Mouse (Mus musculus) intestine, postnatal 0 days (tissue): Measurements from ENCODE around the gene Tpo. TPM values are rescaled to one million over a fixed set of nuclear protein-coding genes. Genes with fewer than 3 reads are reported as not detected.

ENCODE experiments used
- ATAC-seq: fragments of 200-750 bp; cut with Nextera tagmentation; 2 replicates; pipeline ENCODE4 v1.8.0; 2017; ENCODE audit warnings: mild to moderate bottlenecking, moderate TSS enrichment, moderate library complexity
- H3K27ac ChIP-seq: fragments of 300-500 bp; sonication (generic); 2 replicates; pipeline ENCODE4 v1.5.1; 2014; ENCODE audit warnings: mild to moderate bottlenecking, low read depth, low read length, moderate library complexity
- H3K27me3 ChIP-seq: fragments of 300-500 bp; sonication (generic); replicated peaks from 2 replicates; pipeline ENCODE4 v1.6.1; 2014; ENCODE audit warnings: low read length, mixed read lengths; ENCODE audit not compliant: control insufficient read depth, insufficient read depth
- H3K36me3 ChIP-seq: fragments of 300-500 bp; sonication (generic); 2 replicates; pipeline ENCODE4 v1.6.1; 2014; ENCODE audit warnings: mild to moderate bottlenecking, moderate library complexity; ENCODE audit not compliant: control insufficient read depth, insufficient read depth
- H3K4me1 ChIP-seq: fragments of 300-500 bp; sonication (generic); replicated peaks from 2 replicates; pipeline ENCODE4 v1.6.1; 2014; ENCODE audit warnings: antibody characterized with exemption, low read length, mixed read lengths; ENCODE audit not compliant: control insufficient read depth, insufficient read depth
- H3K4me2 ChIP-seq: fragments of 300-500 bp; sonication (generic); replicated peaks from 2 replicates; pipeline ENCODE4 v1.6.1; 2014; ENCODE audit warnings: low read depth, mild to moderate bottlenecking, moderate library complexity
- H3K4me3 ChIP-seq: fragments of 300-500 bp; sonication (generic); 2 replicates; pipeline ENCODE4 v1.5.1; 2014; ENCODE audit warnings: low read depth, low read length
- H3K9ac ChIP-seq: fragments of 300-500 bp; sonication (generic); 2 replicates; pipeline ENCODE4 v1.6.1; 2014; ENCODE audit warnings: mild to moderate bottlenecking, low read depth, low read length
- H3K9me3 ChIP-seq: fragments of 300-500 bp; sonication (generic); 2 replicates; pipeline ENCODE4 v1.6.1; 2016; ENCODE audit warnings: mixed run types; ENCODE audit not compliant: control insufficient read depth
- CTCF ChIP-seq: sonication (generic); IDR thresholded peaks from 2 replicates; pipeline ENCODE4 v1.5.1; 2016; ENCODE audit warnings: low read depth, mild to moderate bottlenecking, control low read depth, antibody characterized with exemption, moderate library complexity
- WGBS: fragments of 180-500 bp; shearing (Covaris S2); extraction: QIAGEN DNeasy Blood & Tissue Kit; methylation state at CpG from one replicate; pipeline ENCODE4 v1.1.7; 2014; 5-methylcytosine and 5-hydroxymethylcytosine counted together
- polyA plus RNA-seq: library from polyadenylated mRNA; unstranded; fragments of >200 nt; fragmentation: Nextera tagmentation; extraction: Ambion mirVana; gene quantifications from 2 replicates; pipeline ENCODE4 v1.2.1, GENCODE M21; 2015

The Tpo gene
- polyA plus RNA-seq, 1 experiment from 2014 or later: not detected

- ATAC-seq: no peak
- Histone ChIP-seq H3K36me3 (no peaks in the 10 kb centered on the region), H3K4me3 (no peak overlapping the region), H3K9me3 (no peaks in the 10 kb centered on the region), H3K9ac (no peak overlapping the region), H3K27ac (no peak overlapping the region), H3K4me1 (no peaks in the 10 kb centered on the region), H3K27me3 (no peaks in the 10 kb centered on the region), H3K4me2 (no peak overlapping the region)
- 93% methylated on average over 6 of the region's 6 CpGs for WGBS
- TF ChIP-seq CTCF: no peak
Measured at GRCm38 (mm10) chr12:30164005-30164404, 31.6 kb upstream of the Tpo start.

- ATAC-seq: no peak
Measured at GRCm38 (mm10) chr12:30161731-30162406, 29.4 kb upstream of the Tpo start.

GRCm38 (mm10) chr12:30160475-30160874 lies 28.1 kb upstream of the Tpo start:
- Histone ChIP-seq H3K27ac (no peak overlapping the region), H3K9ac (no peak overlapping the region), H3K4me2 (no peak overlapping the region), H3K9me3 (no peaks in the 10 kb centered on the region), H3K27me3 (no peaks in the 10 kb centered on the region), H3K36me3 (no peaks in the 10 kb centered on the region), H3K4me3 (no peak overlapping the region), H3K4me1 (no peaks in the 10 kb centered on the region)
- 78% methylated on average over 3 of the region's 3 CpGs for WGBS
- TF ChIP-seq CTCF: no peak
- ATAC-seq: no peak

More at GRCm38 (mm10) chr12:30161731-30162406, 29.4 kb upstream of the Tpo start:
- Histone ChIP-seq H3K4me2 (no peak overlapping the region), H3K4me3 (no peak overlapping the region), H3K27ac (no peak overlapping the region), H3K36me3 (no peaks in the 10 kb centered on the region), H3K4me1 (no peaks in the 10 kb centered on the region), H3K9ac (no peak overlapping the region), H3K9me3 (no peaks in the 10 kb centered on the region), H3K27me3 (no peaks in the 10 kb centered on the region)
- WGBS: 78% methylated on average over 5 of the region's 5 CpGs
- no peak for TF ChIP-seq CTCF

- Histone ChIP-seq H3K36me3 (no peaks in the 10 kb centered on the region), H3K4me3 (no peak overlapping the region), H3K27me3 (no peaks in the 10 kb centered on the region), H3K9me3 (no peaks in the 10 kb centered on the region), H3K4me2 (no peak overlapping the region), H3K4me1 (no peaks in the 10 kb centered on the region), H3K9ac (no peak overlapping the region), H3K27ac (no peak overlapping the region)
- no peak for TF ChIP-seq CTCF
- no peak for ATAC-seq
- WGBS: 82% methylated on average over 8 of the region's 8 CpGs
Measured at GRCm38 (mm10) chr12:30159788-30160187, 27.4 kb upstream of the Tpo start.

GRCm38 (mm10) chr12:30154079-30154673 lies 21.8 kb upstream of the Tpo start:
- Histone ChIP-seq H3K36me3 (no peaks in the 10 kb centered on the region), H3K9ac (no peak overlapping the region), H3K27ac (no peak overlapping the region), H3K9me3 (no peaks in the 10 kb centered on the region), H3K4me3 (no peak overlapping the region), H3K27me3 (no peaks in the 10 kb centered on the region), H3K4me2 (no peak overlapping the region), H3K4me1 (no peaks in the 10 kb centered on the region)
- WGBS: 75% methylated on average over 7 of the region's 7 CpGs
- no peak for TF ChIP-seq CTCF
- ATAC-seq: no peak

GRCm38 (mm10) chr12:30142085-30142484 lies 9.7 kb upstream of the Tpo start:
- peak; percentile 56 for TF ChIP-seq CTCF
- 53% methylated on average over 3 of the region's 3 CpGs for WGBS
- no peaks in the 10 kb centered on the region for H3K9me3 ChIP-seq

More at GRCm38 (mm10) chr12:30142085-30142484, 9.7 kb upstream of the Tpo start:
- H3K36me3 ChIP-seq: no peaks in the 10 kb centered on the region
- no peak overlapping the region for H3K27ac ChIP-seq
- no peaks in the 10 kb centered on the region for H3K4me1 ChIP-seq
- no peak overlapping the region for H3K9ac ChIP-seq
- H3K27me3 ChIP-seq: no peaks in the 10 kb centered on the region
- H3K4me3 ChIP-seq: no peak overlapping the region
- H3K4me2 ChIP-seq: no peak overlapping the region
- ATAC-seq: no peak
